Mouse (Mus musculus): ENCODE results near the gene Irak2. TPM values are rescaled to one million over a fixed set of nuclear protein-coding genes. Genes with fewer than 3 reads are reported as not detected.

The Irak2 gene
- total RNA-seq, 1 experiment from 2014 or later: 160 TPM

DNA sequence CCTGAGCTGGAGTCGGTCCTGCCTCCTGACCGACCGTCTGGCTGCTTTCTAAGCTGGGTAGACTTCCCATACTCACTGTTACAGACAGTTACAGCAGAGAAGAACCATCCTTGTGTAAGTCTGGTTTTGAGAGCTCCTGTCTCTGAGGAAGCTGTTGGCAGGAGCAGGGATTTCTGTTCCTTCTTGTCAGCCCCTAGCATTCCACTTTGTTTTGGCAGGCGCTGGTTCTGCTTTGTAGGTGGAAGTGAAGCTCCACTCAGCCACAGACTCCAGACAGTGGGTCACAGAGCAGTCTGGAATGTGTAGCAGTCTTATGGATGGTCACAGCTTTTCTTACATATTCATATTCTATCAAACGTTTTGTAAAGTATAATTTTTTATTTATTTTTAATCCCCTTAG lies 7.9 kb upstream of the Irak2 start:
- ATAC-seq (ENCODE audit: extremely low read depth, insufficient number of reproducible peaks, low FRiP score, poor library complexity, severe bottlenecking): no peak

DNA sequence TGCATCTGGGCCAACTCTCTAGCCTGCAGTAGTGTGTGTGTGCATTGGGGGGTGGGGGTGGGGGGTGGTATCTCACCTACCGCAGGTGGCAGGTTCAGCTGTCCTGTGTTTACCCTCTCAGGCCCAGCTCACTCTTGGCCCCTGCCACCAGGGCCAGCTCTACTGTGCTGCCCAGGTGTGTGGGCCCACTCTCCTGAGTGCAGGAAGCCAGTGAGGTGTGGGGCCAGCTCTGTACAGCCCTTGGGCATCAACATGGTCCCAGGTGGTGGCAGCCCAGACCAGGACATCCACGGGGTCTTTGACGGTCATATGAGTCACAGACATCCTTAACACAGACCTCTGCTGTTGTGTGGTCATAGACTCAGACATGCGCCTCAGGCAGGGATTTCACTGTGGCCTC lies 5.4 kb upstream of the Irak2 start:
- ATAC-seq (ENCODE audit: extremely low read depth, insufficient number of reproducible peaks, low FRiP score, poor library complexity, severe bottlenecking): no peak

GRCm38 (mm10) chr6:113639201-113639600 lies 934 bp downstream of the Irak2 start:
- no peak for ATAC-seq (ENCODE audit: extremely low read depth, insufficient number of reproducible peaks, low FRiP score, poor library complexity, severe bottlenecking)

GRCm38 (mm10) chr6:113642605-113643004 lies 4.3 kb downstream of the Irak2 start:
- ATAC-seq (ENCODE audit: extremely low read depth, insufficient number of reproducible peaks, low FRiP score, poor library complexity, severe bottlenecking): no peak

GRCm38 (mm10) chr6:113643021-113643420 lies 4.8 kb downstream of the Irak2 start:
- no peak for ATAC-seq (ENCODE audit: extremely low read depth, insufficient number of reproducible peaks, low FRiP score, poor library complexity, severe bottlenecking)

- ATAC-seq (ENCODE audit: extremely low read depth, insufficient number of reproducible peaks, low FRiP score, poor library complexity, severe bottlenecking): no peak
These were observed 5.7 kb downstream of the Irak2 start for GRCm38 (mm10) chr6:113643967-113644366.

DNA sequence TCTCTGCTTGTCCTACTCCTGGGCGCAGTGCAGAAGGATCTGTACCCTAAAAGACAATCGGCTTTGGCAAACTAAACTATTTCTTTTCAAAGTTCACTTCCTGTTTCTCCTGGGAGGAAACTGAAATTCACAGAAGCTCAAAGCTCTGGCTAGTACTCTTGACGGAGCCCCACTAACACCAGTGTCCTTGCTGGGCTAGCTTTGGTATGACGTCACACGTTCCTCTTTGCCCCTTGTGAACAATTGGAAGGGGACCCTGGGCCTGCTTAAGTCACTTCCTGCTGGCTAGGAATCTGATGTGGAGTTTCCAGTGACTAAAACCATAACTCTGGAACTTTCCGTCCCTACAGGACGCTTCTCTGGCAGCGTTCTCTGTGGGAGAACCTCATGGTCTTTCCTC lies 6.5 kb downstream of the Irak2 start:
- 0 out of 2 replicates have a peak, but pooled peaks have one; percentile 38 for ATAC-seq (ENCODE audit: extremely low read depth, insufficient number of reproducible peaks, low FRiP score, poor library complexity, severe bottlenecking)

DNA sequence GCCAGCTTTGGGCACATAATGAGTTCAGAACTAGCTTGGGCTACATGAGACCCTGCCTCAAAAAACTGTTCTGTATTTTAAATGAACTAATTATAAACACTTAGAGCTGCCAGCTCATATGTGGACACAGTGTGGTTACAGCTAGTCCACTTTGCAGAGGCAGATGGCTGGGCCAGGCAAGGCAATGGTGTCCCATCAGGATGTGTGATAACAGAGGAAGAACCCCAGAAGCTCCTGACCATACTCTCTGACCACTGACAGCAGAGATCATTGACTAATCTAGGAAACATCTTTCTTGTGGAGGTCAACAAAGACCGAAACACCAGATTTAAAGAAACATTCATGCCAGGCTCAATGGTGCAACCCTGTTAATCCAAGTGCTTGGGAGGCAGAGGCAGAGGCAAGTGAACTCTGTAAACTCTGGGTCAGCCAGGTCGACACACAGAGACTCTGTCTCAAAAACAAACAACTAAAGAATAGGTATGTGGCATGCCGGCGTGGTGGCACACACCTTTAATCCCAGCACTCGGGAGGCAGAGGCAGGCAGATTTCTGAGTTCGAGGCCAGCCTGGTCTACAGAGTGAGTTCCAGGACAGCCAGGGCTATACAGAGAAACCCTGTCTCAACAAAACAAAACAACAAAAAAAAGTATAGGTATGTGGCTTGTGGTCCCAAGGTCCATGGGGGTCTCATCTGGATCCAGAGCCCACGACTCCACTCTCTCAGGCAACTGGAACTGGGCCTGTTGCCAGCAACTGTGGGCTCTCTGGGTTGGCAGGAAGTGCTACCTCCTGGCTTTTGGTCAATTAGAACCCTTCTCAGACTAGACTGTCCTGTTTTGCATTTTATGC lies 11.3 kb downstream of the Irak2 start:
- ATAC-seq (ENCODE audit: extremely low read depth, insufficient number of reproducible peaks, low FRiP score, poor library complexity, severe bottlenecking): no peak

GRCm38 (mm10) chr6:113650197-113650640 lies 12.0 kb downstream of the Irak2 start:
- ATAC-seq (ENCODE audit: extremely low read depth, insufficient number of reproducible peaks, low FRiP score, poor library complexity, severe bottlenecking): peak; percentile 36

- no peak for ATAC-seq (ENCODE audit: extremely low read depth, insufficient number of reproducible peaks, low FRiP score, poor library complexity, severe bottlenecking)
These were observed 13.4 kb downstream of the Irak2 start for GRCm38 (mm10) chr6:113651626-113652025.

GRCm38 (mm10) chr6:113653551-113653950 lies 15.3 kb downstream of the Irak2 start:
- ATAC-seq (ENCODE audit: extremely low read depth, insufficient number of reproducible peaks, low FRiP score, poor library complexity, severe bottlenecking): no peak

DNA sequence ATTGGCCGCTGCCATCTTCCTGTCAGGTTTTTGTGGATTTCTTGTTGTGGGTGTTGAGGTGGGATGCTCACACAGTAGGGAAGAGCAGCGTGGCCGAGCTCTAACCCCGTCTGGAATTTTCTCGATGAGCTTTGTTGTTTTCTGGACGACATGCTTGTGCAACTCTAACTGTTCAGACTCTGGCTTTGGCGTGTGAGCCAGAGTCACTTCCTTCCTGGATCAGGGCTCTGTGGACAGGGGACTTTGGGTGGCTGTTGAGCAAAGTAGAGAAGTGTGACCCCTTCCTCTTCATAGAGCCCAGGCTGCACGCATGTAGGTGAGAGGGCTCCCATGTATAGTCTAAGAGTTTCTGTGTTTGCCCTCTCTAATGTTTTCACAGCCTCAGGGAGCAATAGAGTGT lies 15.8 kb downstream of the Irak2 start:
- peak; percentile 27; the same call in 1 of the 2 replicates for ATAC-seq (ENCODE audit: extremely low read depth, insufficient number of reproducible peaks, low FRiP score, poor library complexity, severe bottlenecking)

GRCm38 (mm10) chr6:113654753-113655397 lies 16.6 kb downstream of the Irak2 start:
- peak; percentile 70 for ATAC-seq (ENCODE audit: extremely low read depth, insufficient number of reproducible peaks, low FRiP score, poor library complexity, severe bottlenecking)

GRCm38 (mm10) chr6:113655475-113655874 lies 17.2 kb downstream of the Irak2 start:
- ATAC-seq (ENCODE audit: extremely low read depth, insufficient number of reproducible peaks, low FRiP score, poor library complexity, severe bottlenecking): no peak

DNA sequence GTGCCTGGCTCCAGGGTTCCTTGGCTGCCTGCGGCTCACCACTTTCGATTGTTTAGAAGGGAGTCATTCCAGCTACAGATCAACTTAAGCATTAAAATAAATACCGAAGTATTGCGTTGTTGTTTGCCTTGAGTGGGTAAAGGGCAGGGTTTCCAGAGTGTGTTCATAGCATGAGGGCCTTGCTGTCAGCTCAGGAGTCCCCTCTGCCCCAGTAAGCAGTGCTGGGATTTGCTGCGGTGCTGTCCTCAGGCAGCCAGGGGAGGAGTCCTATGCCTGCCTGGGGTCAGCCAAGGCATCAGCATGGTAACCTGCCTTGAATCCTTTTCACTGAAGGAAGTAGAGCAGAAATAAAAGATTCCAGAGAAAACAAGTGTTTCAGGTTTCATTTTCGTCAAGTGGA lies 18.6 kb downstream of the Irak2 start:
- ATAC-seq (ENCODE audit: extremely low read depth, insufficient number of reproducible peaks, low FRiP score, poor library complexity, severe bottlenecking): no peak

DNA sequence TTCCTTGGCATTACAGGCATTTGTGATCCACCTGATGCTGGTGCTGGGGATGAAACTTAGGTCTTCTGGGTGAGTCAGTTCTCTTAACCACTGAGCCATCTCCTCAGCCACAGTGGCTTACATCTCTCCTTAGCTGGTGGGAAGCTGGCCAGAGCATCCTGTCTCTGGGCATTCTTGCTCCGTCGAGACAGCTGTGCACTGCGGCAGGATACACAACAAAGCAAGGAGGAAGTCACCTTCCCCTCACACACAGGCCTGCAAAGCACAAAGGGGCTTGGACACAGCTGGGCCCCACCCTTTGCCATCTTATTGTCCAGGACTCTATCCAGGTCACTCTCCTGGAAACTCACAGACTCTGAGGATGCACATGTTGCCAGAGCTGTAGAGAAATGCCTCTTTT lies 20.0 kb downstream of the Irak2 start:
- no peak for ATAC-seq (ENCODE audit: extremely low read depth, insufficient number of reproducible peaks, low FRiP score, poor library complexity, severe bottlenecking)

DNA sequence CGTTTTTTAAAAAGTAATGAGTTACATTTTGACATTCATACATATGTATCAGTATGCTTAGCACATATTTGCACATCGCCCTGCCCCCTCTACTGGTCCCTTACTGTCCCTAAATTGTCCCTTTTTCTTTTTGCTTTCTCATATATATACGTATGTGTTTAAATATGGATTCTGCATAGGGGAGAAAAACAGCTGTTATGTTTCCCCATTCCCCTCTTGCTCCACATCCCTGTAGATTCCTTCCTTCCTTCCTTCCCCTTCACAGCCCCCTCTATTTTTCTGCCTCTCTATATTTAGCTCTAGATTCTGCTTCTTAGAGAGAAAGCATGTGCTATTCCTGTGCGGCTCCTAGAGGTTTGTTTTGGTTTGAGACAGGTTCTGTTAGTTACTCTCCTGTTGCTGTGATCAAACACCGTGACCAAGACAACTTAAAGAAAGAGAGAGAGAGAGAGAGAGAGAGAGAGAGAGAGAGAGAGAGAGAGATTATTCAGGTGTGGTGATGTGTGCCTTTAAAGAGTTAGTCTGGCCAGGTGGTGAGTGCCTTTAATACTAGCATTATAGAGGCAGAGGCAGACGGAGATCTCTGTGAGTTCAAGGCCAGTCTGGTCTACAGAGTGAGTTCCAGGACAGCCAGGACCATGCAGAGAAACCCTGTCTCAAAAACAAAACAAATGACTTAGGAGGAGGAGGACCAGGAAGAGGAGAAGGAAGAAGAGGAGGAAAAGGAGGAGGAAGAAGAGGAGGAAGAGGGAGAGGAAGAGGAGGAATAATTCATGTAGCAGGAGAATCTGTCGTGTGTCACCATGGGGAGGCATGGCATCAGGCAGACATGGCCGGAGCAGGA lies 21.6 kb downstream of the Irak2 start:
- no peak for ATAC-seq (ENCODE audit: extremely low read depth, insufficient number of reproducible peaks, low FRiP score, poor library complexity, severe bottlenecking)

- ATAC-seq (ENCODE audit: extremely low read depth, insufficient number of reproducible peaks, low FRiP score, poor library complexity, severe bottlenecking): peak; percentile 51
These were observed 22.5 kb downstream of the Irak2 start for GRCm38 (mm10) chr6:113660492-113661352.

All from neutrophil, adult 5-6 weeks (primary cell).